Mouse (Mus musculus): ENCODE results near the gene Slc12a4. TPM values are rescaled to one million over a fixed set of nuclear protein-coding genes. Genes with fewer than 3 reads are reported as not detected.

The Slc12a4 gene
- total RNA-seq, 1 experiment = 70.1 TPM

GRCm38 (mm10) chr8:105897801-105898480 lies 68.0 kb downstream of the Slc12a4 start:
- in situ Hi-C loops (cut with MboI; ENCODE audit: low sequenced_read_pairs in 2 of 2, unreplicated experiment in 2 of 2) = no loop called here
- DNase-seq (ENCODE audit: low read depth, low spot score) = no peak
- H3K9me3 ChIP-seq (ENCODE audit: control insufficient read depth, insufficient read depth, low read depth, low read length) = no peaks in the 10 kb centered on the region
- H3K27ac ChIP-seq (ENCODE audit: insufficient read depth, low read depth, low read length, poor library complexity, severe bottlenecking) = no peak overlapping the region
- no peaks in the 10 kb centered on the region for H3K36me3 ChIP-seq (ENCODE audit: control insufficient read depth, insufficient read depth, low read length, poor library complexity, severe bottlenecking)
- H3K4me3 ChIP-seq (ENCODE audit: insufficient read depth in 1 of 2, low read depth in 1 of 2, low read length in 2 of 2, poor library complexity in 1 of 2, severe bottlenecking in 1 of 2) = no peak overlapping the region
- peaks cover 0 to 8% of the 10 kb centered on the region in 2 experiments; a peak in 1 of 4 replicates for H3K4me1 ChIP-seq (ENCODE audit: control insufficient read depth in 2 of 2, insufficient read depth in 2 of 2, low read length in 2 of 2, poor library complexity in 1 of 2)
- no peak overlapping the region for H3K9ac ChIP-seq (ENCODE audit: insufficient read depth, low read depth, low read length, poor library complexity, severe bottlenecking)
- no peak for TF ChIP-seq ZC3H11A (IDR thresholded peaks at IDR 0.05; ENCODE audit: borderline replicate concordance, low read depth, low read length)
- TF ChIP-seq CHD2 (IDR thresholded peaks at IDR 0.05; ENCODE audit: low read depth, low read length) = no peak
- TF ChIP-seq HCFC1 (IDR thresholded peaks at IDR 0.05; ENCODE audit: borderline replicate concordance, insufficient read depth, low read length) = no peak
- no peak for TF ChIP-seq ZNF384 (IDR thresholded peaks at IDR 0.05; ENCODE audit: low read depth, low read length)
- no peak for TF ChIP-seq MAFK (IDR thresholded peaks at IDR 0.05; ENCODE audit: insufficient read depth, low read depth, low read length)

Other genes with a start within 250 kb of the Slc12a4 start
- 9.3 and 11.0 TPM in 2 replicates for gene Gfod2, start 207.4 kb downstream of the Slc12a4 start, total RNA-seq (2012; rRNA removed)
- 12.9 and 13.7 TPM in 2 replicates for gene Ranbp10, start 138.7 kb downstream of the Slc12a4 start, total RNA-seq (2012; rRNA removed)
- 0.13 and 0.26 TPM in 2 replicates for gene Tsnaxip1, start 138.4 kb downstream of the Slc12a4 start, total RNA-seq (2012; rRNA removed)
- gene Cenpt, start 112.8 kb downstream of the Slc12a4 start, total RNA-seq (2012; rRNA removed) = 82.2 and 127 TPM in 2 replicates
- 31.5 and 52.5 TPM in 2 replicates for gene Thap11, start 111.0 kb downstream of the Slc12a4 start, total RNA-seq (2012; rRNA removed)
- 185 and 242 TPM in 2 replicates for gene Nutf2, start 105.5 kb downstream of the Slc12a4 start, total RNA-seq (2012; rRNA removed)
- 93.9 and 117 TPM in 2 replicates for gene Edc4, start 85.2 kb downstream of the Slc12a4 start, total RNA-seq (2012; rRNA removed)
- 2.1 and 2.7 TPM in 2 replicates for gene Nrn1l, start 72.5 kb downstream of the Slc12a4 start, total RNA-seq (2012; rRNA removed)
- 13.2 and 13.7 TPM in 2 replicates for gene Pskh1, start 65.7 kb downstream of the Slc12a4 start, total RNA-seq (2012; rRNA removed)
- gene Ctrl, start 32.2 kb downstream of the Slc12a4 start, total RNA-seq (2012; rRNA removed) = 3.6 and 5.3 TPM in 2 replicates
- gene Psmb10, start 27.7 kb downstream of the Slc12a4 start, total RNA-seq (2012; rRNA removed) = 70.9 and 81.5 TPM in 2 replicates
- gene Lcat, start 22.7 kb downstream of the Slc12a4 start, total RNA-seq (2012; rRNA removed) = 2.4 and 3.6 TPM in 2 replicates
- gene Dpep3, start 13.3 kb upstream of the Slc12a4 start, total RNA-seq (2012; rRNA removed) = 1.0 and 1.5 TPM in 2 replicates
- 16.8 and 17.4 TPM in 2 replicates for gene Dus2, start 25.2 kb upstream of the Slc12a4 start, total RNA-seq (2012; rRNA removed)
- not detected in 2 replicates for gene Dpep2nb, start 39.9 kb upstream of the Slc12a4 start, total RNA-seq (2012; rRNA removed)
- gene Ddx28, start 45.8 kb upstream of the Slc12a4 start, total RNA-seq (2012; rRNA removed) = 31.5 and 41.5 TPM in 2 replicates
- 17.2 and 19.6 TPM in 2 replicates for gene Nfatc3, start 92.7 kb upstream of the Slc12a4 start, total RNA-seq (2012; rRNA removed)
- 12.5 and 20.1 TPM in 2 replicates for gene Esrp2, start 170.9 kb upstream of the Slc12a4 start, total RNA-seq (2012; rRNA removed)
- 26.0 and 38.8 TPM in 2 replicates for gene Pla2g15, start 184.3 kb upstream of the Slc12a4 start, total RNA-seq (2012; rRNA removed)
- 44.2 and 46.2 TPM in 2 replicates for gene Slc7a6, start 202.8 kb upstream of the Slc12a4 start, total RNA-seq (2012; rRNA removed)
- 66.2 and 69.1 TPM in 2 replicates for gene Slc7a6os, start 244.8 kb upstream of the Slc12a4 start, total RNA-seq (2012; rRNA removed)
- 55.8 and 66.1 TPM in 2 replicates for gene Prmt7, start 244.8 kb upstream of the Slc12a4 start, total RNA-seq (2012; rRNA removed)

All from ES-E14 (cell line).